In the genomic region with DNA sequence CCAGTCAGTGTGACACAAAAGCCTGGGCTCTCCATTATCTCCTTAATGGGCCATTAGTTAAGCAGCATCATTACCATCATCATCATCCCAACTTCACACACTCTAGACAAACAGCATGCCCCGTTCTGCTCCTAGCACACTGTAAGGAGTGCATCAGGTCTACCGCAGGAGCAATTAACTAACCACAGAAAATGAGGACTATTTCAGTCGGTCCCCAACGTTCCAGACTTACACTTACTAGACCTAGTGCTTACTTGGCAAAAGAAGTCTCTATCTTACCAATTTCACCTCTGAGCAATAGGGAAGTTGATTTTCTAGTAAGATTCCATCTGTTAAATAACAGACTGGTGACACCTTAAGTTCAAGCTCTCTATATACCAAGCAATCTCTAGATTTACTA, we compare ENCODE assay signal across 16 mouse cellular contexts. TPM values are rescaled to one million over a fixed set of nuclear protein-coding genes. Genes with fewer than 3 reads are reported as not detected.
DNase-seq lines count a peak whose midpoint lies in the region; ATAC-seq and TF ChIP-seq lines count a peak whose summit lies in the region.
"Had no signal": no experiment of that assay in that cellular context is flagged by ENCODE, and none has a peak within 500 bp of the region (broad histone marks: within the 10 kb centered on the region; RNA-seq: fewer than 3 reads in every experiment).

No protein-coding gene starts in this region.

- no peak overlapping the region for H3K4me3 ChIP-seq in intestine, embryonic 14.5 days (ENCODE audit: low read depth, low read length)
- H3K4me3 ChIP-seq in intestine, embryonic 16.5 days (ENCODE audit: low read length), result no peak overlapping the region
- no peak overlapping the region for H3K4me3 ChIP-seq in forebrain, embryonic 15.5 days
- 0 out of 2 replicates have a peak overlapping the region, but pooled peaks have one; percentile 90 for H3K4me3 ChIP-seq in liver, embryonic 13.5 days (replicated peaks)
- H3K4me3 ChIP-seq in myocyte, result no peak overlapping the region
- H3K4me3 ChIP-seq in heart, embryonic 12.5 days, result no peak overlapping the region
- H3K4me3 ChIP-seq: embryonic facial prominence, embryonic 15.5 days; heart, embryonic 15.5 days had no signal

- H3K36me3 ChIP-seq in intestine, embryonic 14.5 days (ENCODE audit: control insufficient read depth, insufficient read depth, low read length), result no peaks in the 10 kb centered on the region
- H3K36me3 ChIP-seq in intestine, embryonic 16.5 days (ENCODE audit: control insufficient read depth, insufficient read depth, low read length), result no peaks in the 10 kb centered on the region
- H3K36me3 ChIP-seq in forebrain, embryonic 15.5 days, result no peaks in the 10 kb centered on the region
- no peaks in the 10 kb centered on the region for H3K36me3 ChIP-seq in liver, embryonic 13.5 days
- H3K36me3 ChIP-seq in myocyte (ENCODE audit: control insufficient read depth, insufficient read depth), result no peaks in the 10 kb centered on the region
- H3K36me3 ChIP-seq in heart, embryonic 12.5 days, result no peaks in the 10 kb centered on the region; the same call in 1 of the 2 replicates
- H3K36me3 ChIP-seq: embryonic facial prominence, embryonic 15.5 days; heart, embryonic 15.5 days had no signal

- H3K27me3 ChIP-seq in intestine, embryonic 14.5 days (replicated peaks; ENCODE audit: control insufficient read depth, insufficient read depth, low read length), result no peaks in the 10 kb centered on the region
- no peaks in the 10 kb centered on the region for H3K27me3 ChIP-seq in intestine, embryonic 16.5 days (replicated peaks; ENCODE audit: control insufficient read depth, insufficient read depth, low read length)
- no peaks in the 10 kb centered on the region for H3K27me3 ChIP-seq in forebrain, embryonic 15.5 days
- H3K27me3 ChIP-seq in liver, embryonic 13.5 days, result peaks cover 17% of the 10 kb centered on the region
- H3K27me3 ChIP-seq in myocyte (ENCODE audit: control insufficient read depth, insufficient read depth, insufficient read length), result no peaks in the 10 kb centered on the region
- no peaks in the 10 kb centered on the region for H3K27me3 ChIP-seq in heart, embryonic 12.5 days (replicated peaks)
- H3K27me3 ChIP-seq: embryonic facial prominence, embryonic 15.5 days; heart, embryonic 15.5 days had no signal

- H3K9ac ChIP-seq in intestine, embryonic 14.5 days (ENCODE audit: low read length), result no peak overlapping the region
- no peak overlapping the region for H3K9ac ChIP-seq in intestine, embryonic 16.5 days (ENCODE audit: low read depth, low read length)
- no peak overlapping the region for H3K9ac ChIP-seq in forebrain, embryonic 15.5 days (replicated peaks)
- no peak overlapping the region for H3K9ac ChIP-seq in liver, embryonic 13.5 days
- H3K9ac ChIP-seq in heart, embryonic 12.5 days, result no peak overlapping the region
- H3K9ac ChIP-seq: embryonic facial prominence, embryonic 15.5 days; heart, embryonic 15.5 days had no signal

- H3K9me3 ChIP-seq in intestine, embryonic 14.5 days (ENCODE audit: control insufficient read depth, low read length), result no peaks in the 10 kb centered on the region
- H3K9me3 ChIP-seq in intestine, embryonic 16.5 days (ENCODE audit: control insufficient read depth, low read length), result no peaks in the 10 kb centered on the region
- H3K9me3 ChIP-seq in forebrain, embryonic 15.5 days, result no peaks in the 10 kb centered on the region
- no peaks in the 10 kb centered on the region for H3K9me3 ChIP-seq in liver, embryonic 13.5 days (replicated peaks)
- no peaks in the 10 kb centered on the region for H3K9me3 ChIP-seq in heart, embryonic 12.5 days (replicated peaks)
- H3K9me3 ChIP-seq: embryonic facial prominence, embryonic 15.5 days; heart, embryonic 15.5 days had no signal

- peak overlapping the region; percentile 96 for H3K4me2 ChIP-seq in intestine, embryonic 14.5 days (ENCODE audit: low read length)
- H3K4me2 ChIP-seq in intestine, embryonic 16.5 days (ENCODE audit: low read depth, low read length), result no peak overlapping the region
- peak overlapping the region; percentile 86 for H3K4me2 ChIP-seq in forebrain, embryonic 15.5 days (replicated peaks)
- peak overlapping the region; percentile 96 for H3K4me2 ChIP-seq in liver, embryonic 13.5 days
- H3K4me2 ChIP-seq in myocyte (ENCODE audit: low read depth), result peak overlapping the region; percentile 80
- H3K4me2 ChIP-seq in heart, embryonic 12.5 days, result no peak overlapping the region

- H3K4me1 ChIP-seq in intestine, embryonic 14.5 days (replicated peaks; ENCODE audit: control insufficient read depth, insufficient read depth, low read length), result peaks cover 2% of the 10 kb centered on the region; the same call in 1 of the 2 replicates
- H3K4me1 ChIP-seq in intestine, embryonic 16.5 days (ENCODE audit: control insufficient read depth, insufficient read depth, low read length), result 0 out of 2 replicates have a peak, but pooled peaks cover 3% of the 10 kb centered on the region
- peaks cover 27% of the 10 kb centered on the region for H3K4me1 ChIP-seq in forebrain, embryonic 15.5 days
- peaks cover 72% of the 10 kb centered on the region for H3K4me1 ChIP-seq in liver, embryonic 13.5 days (replicated peaks)
- H3K4me1 ChIP-seq in heart, embryonic 12.5 days (replicated peaks), result peaks cover 22% of the 10 kb centered on the region

- DNase-seq in intestine, embryonic 14.5 days (ENCODE audit: low spot score), result no peak
- DNase-seq in liver, embryonic 13.5 days, result no peak
- no peak for DNase-seq in adrenal gland, postnatal 25 days
- no peak for DNase-seq in gastrocnemius, postnatal 10 days
- DNase-seq: adrenal gland, postnatal 36 days; cerebellum, adult 11 months; gastrocnemius, postnatal 25 days; kidney, adult 2 months; layer of hippocampus, adult 9-11 months; thymus, postnatal 14 days had no signal

- H3K79me2 ChIP-seq in myocyte (ENCODE audit: control insufficient read depth, insufficient read depth), result peaks cover 67% of the 10 kb centered on the region

- TF ChIP-seq POLR2A in myocyte (IDR thresholded peaks at IDR 0.05; ENCODE audit: insufficient read length, low read depth), result no peak

- WGBS in intestine, embryonic 14.5 days, result 75% methylated on average over 4 of the region's 4 CpGs
- 73% methylated on average over 4 of the region's 4 CpGs for WGBS in intestine, embryonic 16.5 days
- WGBS in forebrain, embryonic 15.5 days, result 68% methylated on average over 4 of the region's 4 CpGs
- 40% methylated on average over 4 of the region's 4 CpGs for WGBS in liver, embryonic 13.5 days (ENCODE audit: insufficient replicate concordance)
- 79% methylated on average over 4 of the region's 4 CpGs for WGBS in heart, embryonic 12.5 days

- no peak overlapping the region for H3K27ac ChIP-seq in intestine, embryonic 14.5 days (ENCODE audit: low read depth)
- no peak overlapping the region for H3K27ac ChIP-seq in intestine, embryonic 16.5 days (ENCODE audit: low read length)
- H3K27ac ChIP-seq in forebrain, embryonic 15.5 days (replicated peaks), result no peak overlapping the region
- peak overlapping the region; percentile 26; the same call in 1 of the 2 replicates for H3K27ac ChIP-seq in liver, embryonic 13.5 days
- no peak overlapping the region for H3K27ac ChIP-seq in heart, embryonic 12.5 days (ENCODE audit: poor library complexity, severe bottlenecking)
- H3K27ac ChIP-seq: embryonic facial prominence, embryonic 15.5 days; heart, embryonic 15.5 days had no signal

- ATAC-seq in intestine, embryonic 14.5 days (replicated peaks; ENCODE audit: low FRiP score, low TSS enrichment, low read depth), result no peak
- ATAC-seq in intestine, embryonic 16.5 days, result no peak
- no peak for ATAC-seq in forebrain, embryonic 15.5 days (replicated peaks)
- no peak for ATAC-seq in liver, embryonic 13.5 days (ENCODE audit: low read depth)
- ATAC-seq in heart, embryonic 12.5 days (ENCODE audit: insufficient number of reproducible peaks, low FRiP score), result no peak

- H3ac ChIP-seq in myocyte (ENCODE audit: control insufficient read depth, insufficient read length), result no peak overlapping the region

TF ChIP-seq in myocyte, 11 proteins besides CTCF, POLR2A, EP300 and RAD21:
- TF ChIP-seq POLR2AphosphoS2 (IDR thresholded peaks at IDR 0.05; ENCODE audit: insufficient read length, low read depth) (no peak), E2F4 (IDR thresholded peaks at IDR 0.05; ENCODE audit: insufficient read depth) (no peak), TCF3 (IDR thresholded peaks at IDR 0.05; ENCODE audit: insufficient read length, low read depth) (no peak), MYOG (IDR thresholded peaks at IDR 0.05; ENCODE audit: control insufficient read depth in 1 of 3, insufficient read depth in 1 of 3, insufficient read length in 2 of 3, low read depth in 2 of 3) (no peak), REST (IDR thresholded peaks at IDR 0.05; ENCODE audit: insufficient read depth, insufficient read length) (no peak), MAX (IDR thresholded peaks at IDR 0.05; ENCODE audit: low read depth) (no peak), TCF12 (IDR thresholded peaks at IDR 0.05; ENCODE audit: insufficient read depth, poor library complexity, severe bottlenecking) (no peak), MYOD1 (IDR thresholded peaks at IDR 0.05; ENCODE audit: control insufficient read depth in 1 of 3, insufficient read length in 2 of 3, low read depth in 2 of 3) (no peak), USF1 (IDR thresholded peaks at IDR 0.05; ENCODE audit: low read depth) (no peak), SRF (IDR thresholded peaks at IDR 0.05; ENCODE audit: control insufficient read depth, insufficient read length, low read depth) (no peak), CEBPB (IDR thresholded peaks at IDR 0.05; ENCODE audit: insufficient read depth, poor library complexity, severe bottlenecking) (no peak)
TF ChIP-seq in myocyte: peak in this region for 0.

RNA-seq across cellular contexts. Expression of gene Zdhhc17, which starts 2.3 kb away (rescaled TPM):
- 25.0 and 26.3 TPM in 2 replicates for polyA plus RNA-seq in intestine, embryonic 14.5 days (2014; fragmentation: Nextera tagmentation; extraction: Ambion mirVana)
- polyA plus RNA-seq in intestine, embryonic 16.5 days (2015; fragmentation: Nextera tagmentation; extraction: Ambion mirVana), result 12.8 and 14.8 TPM in 2 replicates
- 52.0 and 55.5 TPM in 2 replicates for polyA plus RNA-seq in forebrain, embryonic 15.5 days (2015; fragmentation: Nextera tagmentation; extraction: Ambion mirVana)
- polyA plus RNA-seq in liver, embryonic 13.5 days (2015; fragmentation: Nextera tagmentation; extraction: Ambion mirVana), result 4.3 and 6.3 TPM in 2 replicates
- polyA plus RNA-seq in myocyte (2012; fragmentation: generic; extraction: Trizol), result 6.6 TPM
- total RNA-seq in adrenal gland, postnatal 25 days (2021), result 33.6 and 45.1 TPM in 2 replicates
- total RNA-seq in gastrocnemius, postnatal 10 days (2021), result 10 to 100 TPM; 22.4 to 29.1 TPM
- polyA plus RNA-seq in heart, embryonic 12.5 days (2016; fragmentation: Nextera tagmentation; extraction: Ambion mirVana), result 17.9 and 21.0 TPM in 2 replicates

Comparison
In these comparisons a context has a peak if more than half of its experiments do, and no peak if none do; other contexts are left out.
1. H3K4me2 ChIP-seq: peak in intestine, embryonic 14.5 days (single experiment), forebrain, embryonic 15.5 days (single experiment), liver, embryonic 13.5 days (single experiment) and myocyte (single experiment); none in intestine, embryonic 16.5 days (single experiment) and heart, embryonic 12.5 days (single experiment).